Mouse (Mus musculus) liver, embryonic 16.5 days (tissue): Measurements from ENCODE around the gene Dnajc10. TPM values are rescaled to one million over a fixed set of nuclear protein-coding genes. Genes with fewer than 3 reads are reported as not detected.

Experiments
- polyA plus RNA-seq: library from polyadenylated mRNA; unstranded; fragments of >200 nt; fragmentation: Nextera tagmentation; extraction: Ambion mirVana; gene quantifications from 2 replicates; pipeline ENCODE4 v1.2.1, GENCODE M21; 2015

The Dnajc10 gene
- polyA plus RNA-seq, 1 experiment from 2014 or later = 16.7 TPM

Other genes with a start within 250 kb of the Dnajc10 start
- 3.1 and 3.3 TPM in 2 replicates for gene Pde1a, start 186.0 kb upstream of the Dnajc10 start, polyA plus RNA-seq
- gene Prdx6b, start 23.0 kb upstream of the Dnajc10 start, polyA plus RNA-seq = 0.02 TPM in 1 of 2 replicates, not detected in the other
- gene Frzb, start 132.2 kb downstream of the Dnajc10 start, polyA plus RNA-seq = 0.49 and 0.87 TPM in 2 replicates